Mouse (Mus musculus) liver, adult 2 months (tissue): ENCODE results near the gene Marf1. TPM values are rescaled to one million over a fixed set of nuclear protein-coding genes. Genes with fewer than 3 reads are reported as not detected.
"Not testable (repeated sequence)": the region's sequence is repeated elsewhere in the genome, so short reads cannot be mapped to it uniquely, and the experiment has no call there.

ENCODE experiments used
- DNase-seq: peaks from one replicate; pipeline ENCODE4 v3.0.0-alpha.2; 2011; ENCODE audit warnings: low read depth, low spot score; ENCODE audit errors: extremely low read depth
- H3K27ac ChIP-seq: fragments of 200-500 bp; replicated peaks from 2 replicates; pipeline ENCODE4 v1.5.1; 2012; ENCODE audit warnings: low read depth, mild to moderate bottlenecking, control low read depth, inconsistent platforms, low read length; ENCODE audit not compliant: insufficient read depth
- H3K27me3 ChIP-seq: fragments of 200-500 bp; 2 replicates; pipeline ENCODE4 v1.6.1; 2012; ENCODE audit warnings: mild to moderate bottlenecking, moderate library complexity, low read length, inconsistent platforms; ENCODE audit not compliant: control insufficient read depth, insufficient read depth
- H3K36me3 ChIP-seq: fragments of 200-500 bp; 2 replicates; pipeline ENCODE4 v1.6.1; 2012; ENCODE audit warnings: low read length, inconsistent platforms; ENCODE audit not compliant: control insufficient read depth, insufficient read depth
- H3K4me1 ChIP-seq: fragments of 200-500 bp; 2 replicates; pipeline ENCODE4 v1.6.1; 2011; ENCODE audit warnings: low read length; ENCODE audit not compliant: control insufficient read depth, insufficient read depth
- H3K4me3 ChIP-seq: fragments of 200-500 bp; 2 replicates; pipeline ENCODE4 v1.5.1; 2011; ENCODE audit warnings: low read depth, mild to moderate bottlenecking, control low read depth, low read length, moderate library complexity; ENCODE audit not compliant: insufficient read depth
- H3K79me2 ChIP-seq: fragments of 200-500 bp; 2 replicates; pipeline ENCODE4 v1.6.1; 2012; ENCODE audit warnings: inconsistent platforms, mild to moderate bottlenecking, low read length, moderate library complexity; ENCODE audit not compliant: control insufficient read depth, insufficient read depth
- H3K9ac ChIP-seq: fragments of 200-500 bp; 2 replicates; pipeline ENCODE4 v1.6.1; 2012; ENCODE audit warnings: low read depth, mild to moderate bottlenecking, control low read depth, inconsistent platforms, low read length
- CTCF ChIP-seq: fragments of 200-500 bp; IDR thresholded peaks from 2 replicates; pipeline ENCODE4 v1.5.1; 2011; ENCODE audit warnings: low read depth, low read length, control low read depth
- POLR2A ChIP-seq: fragments of 200-500 bp; IDR thresholded peaks from 2 replicates; pipeline ENCODE4 v1.6.1; 2011; ENCODE audit warnings: low read length, control low read depth; ENCODE audit not compliant: insufficient read depth; ENCODE audit errors: extremely low read depth
- WGBS: fragments of 180-500 bp; shearing (Covaris S2); methylation state at CpG from one replicate; pipeline ENCODE4 v1.1.7; 2018; 5-methylcytosine and 5-hydroxymethylcytosine counted together
- polyA plus RNA-seq: library from polyadenylated mRNA; depleted of rRNA; stranded (reverse); fragments of >200 nt; gene quantifications from 2 replicates; pipeline ENCODE4 v1.2.3, GENCODE M21; 2012; rRNA removed
- total RNA-seq: library from RNA; depleted of rRNA; stranded (reverse); fragments of >200 nt; gene quantifications from 2 replicates; pipeline ENCODE4 v1.2.3, GENCODE M21; 2014; rRNA removed

The Marf1 gene
- total and polyA plus RNA-seq, 2 experiments: 11.3 to 26.4 TPM

- TF ChIP-seq POLR2A: no peak
- no peak for TF ChIP-seq CTCF
- 72% methylated on average over 3 of the region's 3 CpGs for WGBS
- H3K9ac ChIP-seq: no peak overlapping the region
- no peaks in the 10 kb centered on the region for H3K36me3 ChIP-seq
- no peaks in the 10 kb centered on the region for H3K79me2 ChIP-seq
- DNase-seq: peak; percentile 6
- no peak overlapping the region for H3K4me3 ChIP-seq
- no peak overlapping the region for H3K27ac ChIP-seq
- H3K27me3 ChIP-seq: no peaks in the 10 kb centered on the region
- no peaks in the 10 kb centered on the region for H3K4me1 ChIP-seq
These were observed 74.9 kb downstream of the Marf1 start for GRCm38 (mm10) chr16:14088249-14088648.

GRCm38 (mm10) chr16:14082925-14083324 is 80.2 kb downstream of the Marf1 start:
- Histone ChIP-seq H3K27me3 (no peaks in the 10 kb centered on the region), H3K9ac (no peak overlapping the region), H3K79me2 (no peaks in the 10 kb centered on the region), H3K4me1 (no peaks in the 10 kb centered on the region), H3K36me3 (no peaks in the 10 kb centered on the region), H3K4me3 (no peak overlapping the region), H3K27ac (no peak overlapping the region)
- DNase-seq: no peak
- TF ChIP-seq CTCF (no peak), POLR2A (no peak)
- WGBS: 76% methylated on average over 2 of the region's 2 CpGs

GRCm38 (mm10) chr16:14070471-14071169 is 92.5 kb downstream of the Marf1 start:
- Histone ChIP-seq H3K9ac (no peak overlapping the region), H3K27me3 (no peaks in the 10 kb centered on the region), H3K27ac (no peak overlapping the region), H3K36me3 (no peaks in the 10 kb centered on the region), H3K4me1 (no peaks in the 10 kb centered on the region), H3K79me2 (no peaks in the 10 kb centered on the region), H3K4me3 (no peak overlapping the region)
- no peak for TF ChIP-seq POLR2A
- no peak for TF ChIP-seq CTCF
- WGBS: 77% methylated on average over 5 of the region's 5 CpGs
- no peak for DNase-seq

GRCm38 (mm10) chr16:14068701-14069100 is 94.5 kb downstream of the Marf1 start:
- WGBS: 70% methylated on average over 2 of the region's 2 CpGs
- not testable (repeated sequence) for H3K27ac ChIP-seq, H3K36me3 ChIP-seq, H3K4me3 ChIP-seq, DNase-seq, H3K4me1 ChIP-seq, H3K79me2 ChIP-seq, H3K27me3 ChIP-seq, H3K9ac ChIP-seq

- not testable (repeated sequence) for H3K4me3 ChIP-seq, DNase-seq, H3K9ac ChIP-seq, H3K36me3 ChIP-seq, H3K79me2 ChIP-seq, H3K27me3 ChIP-seq, H3K27ac ChIP-seq, H3K4me1 ChIP-seq
- 91% methylated on average over 4 of the region's 4 CpGs for WGBS
These were observed 96.6 kb downstream of the Marf1 start for GRCm38 (mm10) chr16:14066571-14066970.

GRCm38 (mm10) chr16:14059869-14060268 is 103.3 kb downstream of the Marf1 start:
- H3K4me1 ChIP-seq: peaks cover 8% of the 10 kb centered on the region; the same call in 1 of the 2 replicates
- no peak overlapping the region for H3K4me3 ChIP-seq
- no peaks in the 10 kb centered on the region for H3K27me3 ChIP-seq
- WGBS: 78% methylated on average over 5 of the region's 5 CpGs
- no peak overlapping the region for H3K27ac ChIP-seq
- no peak for DNase-seq
- no peaks in the 10 kb centered on the region for H3K79me2 ChIP-seq
- TF ChIP-seq CTCF: no peak
- TF ChIP-seq POLR2A: no peak
- H3K9ac ChIP-seq: no peak overlapping the region
- H3K36me3 ChIP-seq: no peaks in the 10 kb centered on the region

Other genes starting within 250 kb of the Marf1 start
- not detected in 2 replicates for gene 2900011O08Rik, start 176.7 kb downstream of the Marf1 start, total RNA-seq
- gene 2900011O08Rik, start 176.7 kb downstream of the Marf1 start, polyA plus RNA-seq: 0.04 TPM in 1 of 2 replicates, not detected in the other
- not detected in 2 replicates for gene Ifitm7, start 176.5 kb downstream of the Marf1 start, total RNA-seq
- gene Ifitm7, start 176.5 kb downstream of the Marf1 start, polyA plus RNA-seq: not detected in 2 replicates
- 9.4 and 12.3 TPM in 2 replicates for gene Nde1, start 76 bp downstream of the Marf1 start, total RNA-seq
- gene Nde1, start 76 bp downstream of the Marf1 start, polyA plus RNA-seq: 14.4 and 14.5 TPM in 2 replicates
- gene Myh11, start 128.0 kb upstream of the Marf1 start, total RNA-seq: 2.0 and 2.2 TPM in 2 replicates
- 0.34 and 0.47 TPM in 2 replicates for gene Myh11, start 128.0 kb upstream of the Marf1 start, polyA plus RNA-seq
- gene Fopnl, start 154.1 kb upstream of the Marf1 start, total RNA-seq: 33.1 and 36.6 TPM in 2 replicates
- 14.8 and 14.9 TPM in 2 replicates for gene Fopnl, start 154.1 kb upstream of the Marf1 start, polyA plus RNA-seq
- gene Abcc1, start 198.2 kb upstream of the Marf1 start, total RNA-seq: 1.3 and 2.3 TPM in 2 replicates
- gene Abcc1, start 198.2 kb upstream of the Marf1 start, polyA plus RNA-seq: 1.1 and 1.6 TPM in 2 replicates